Mouse (Mus musculus) C2C12 (cell line): ENCODE data around the gene Sycn. TPM values are rescaled to one million over a fixed set of nuclear protein-coding genes. Genes with fewer than 3 reads are reported as not detected.

Source experiments
- H3K27me3 ChIP-seq: one replicate; pipeline ENCODE4 v1.6.1; 2011; ENCODE audit not compliant: control insufficient read depth, insufficient read depth, insufficient read length
- H3K36me3 ChIP-seq: one replicate; pipeline ENCODE4 v1.6.1; 2011; ENCODE audit not compliant: control insufficient read depth, insufficient read depth
- H3K4me3 ChIP-seq: one replicate; pipeline ENCODE4 v1.5.1; 2011; ENCODE audit warnings: mild to moderate bottlenecking, control low read depth; ENCODE audit not compliant: poor library complexity, insufficient read depth, severe bottlenecking
- H3K79me2 ChIP-seq: one replicate; pipeline ENCODE4 v1.6.1; 2011; ENCODE audit not compliant: control insufficient read depth, insufficient read depth
- H3K79me3 ChIP-seq: one replicate; pipeline ENCODE4 v1.6.1; 2011; ENCODE audit warnings: low read depth, control low read depth
- H3ac ChIP-seq: one replicate; pipeline ENCODE3; 2011; ENCODE audit warnings: low read depth; ENCODE audit not compliant: control insufficient read depth, insufficient read length
- CEBPB ChIP-seq: IDR thresholded peaks from one replicate; pipeline ENCODE4 v1.6.1; 2011; ENCODE audit warnings: low read depth, mild to moderate bottlenecking, control low read depth, moderate library complexity
- CTCF ChIP-seq: IDR thresholded peaks from one replicate; pipeline ENCODE4 v1.5.1; 2011; ENCODE audit not compliant: control insufficient read depth, insufficient read depth, insufficient read length
- FOSL1 ChIP-seq: IDR thresholded peaks from one replicate; pipeline ENCODE4 v1.8.0; 2011; ENCODE audit warnings: mild to moderate bottlenecking, low read length; ENCODE audit not compliant: poor library complexity, insufficient read depth, severe bottlenecking
- MAX ChIP-seq: IDR thresholded peaks from one replicate; pipeline ENCODE4 v1.6.1; 2011; ENCODE audit warnings: mild to moderate bottlenecking, control low read depth
- MYOD1 ChIP-seq: IDR thresholded peaks from one replicate; pipeline ENCODE4 v1.6.1; 2011; ENCODE audit warnings: low read depth; ENCODE audit not compliant: control insufficient read depth, insufficient read length
- MYOG ChIP-seq: IDR thresholded peaks from one replicate; pipeline ENCODE4 v1.6.1; 2011; ENCODE audit not compliant: control insufficient read depth, insufficient read length; ENCODE audit errors: extremely low read depth
- USF1 ChIP-seq: IDR thresholded peaks from one replicate; pipeline ENCODE4 v1.6.1; 2011; ENCODE audit warnings: low read depth, mild to moderate bottlenecking, control low read depth, moderate library complexity
- microRNA-seq: library from miRNA; unstranded; fragments of <30 nt; microRNA quantifications from one replicate; pipeline ENCODE4, GENCODE M21; 2019; ENCODE audit warnings: borderline microRNAs expressed
- polyA plus RNA-seq: library from polyadenylated mRNA; unstranded; fragments of >200 nt; fragmentation: generic; extraction: Trizol; gene quantifications from one replicate; pipeline ENCODE4 v1.2.1, GENCODE M21; 2012; ENCODE audit warnings: missing spikeins

Sycn gene
- polyA plus RNA-seq, 1 experiment = not detected

DNA sequence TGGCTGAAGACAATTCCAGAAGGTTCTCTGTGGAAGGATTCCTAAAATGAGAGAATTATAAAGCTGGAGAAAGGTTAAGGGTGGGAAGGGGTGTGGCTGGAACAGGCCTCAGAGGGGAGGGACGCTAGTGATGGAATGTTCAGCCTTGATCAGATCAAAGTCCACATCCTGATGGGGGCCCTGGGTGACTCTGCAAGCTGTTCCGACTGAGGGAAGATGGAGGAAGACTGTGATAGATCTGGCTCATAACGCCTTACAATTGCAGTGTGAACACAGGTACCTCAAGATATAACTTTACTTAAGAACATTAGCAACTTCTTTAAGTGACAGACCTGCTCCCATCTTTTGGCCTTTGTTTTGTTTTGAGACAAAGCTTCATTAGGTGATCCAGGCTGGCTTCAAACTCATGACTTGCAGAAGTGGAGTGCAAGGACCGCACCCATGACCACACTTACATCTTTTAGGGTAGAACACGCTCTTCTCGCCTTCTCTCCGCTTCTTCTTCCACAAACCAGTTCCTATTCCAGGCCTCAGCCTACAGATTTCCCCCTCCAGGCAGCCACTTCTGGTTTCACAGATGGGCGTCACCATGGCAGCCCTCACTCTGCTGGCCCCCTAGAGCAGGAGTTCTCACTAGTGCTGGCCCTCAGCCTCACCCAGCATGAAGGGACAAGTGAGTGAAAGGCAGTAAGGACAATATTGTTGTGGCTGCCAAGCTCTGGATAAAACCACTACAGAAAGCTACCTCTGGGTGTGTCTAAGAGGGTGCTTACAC, 43.1 kb downstream of the Sycn start:
- Histone ChIP-seq H3K27me3 (no peaks in the 10 kb centered on the region), H3K36me3 (no peaks in the 10 kb centered on the region), H3K79me2 (peaks cover 94% of the 10 kb centered on the region), H3K79me3 (peaks cover 22% of the 10 kb centered on the region), H3K4me3 (no peak overlapping the region), H3ac (no peak overlapping the region)
- no peak for TF ChIP-seq CEBPB
- no peak for TF ChIP-seq USF1

DNA sequence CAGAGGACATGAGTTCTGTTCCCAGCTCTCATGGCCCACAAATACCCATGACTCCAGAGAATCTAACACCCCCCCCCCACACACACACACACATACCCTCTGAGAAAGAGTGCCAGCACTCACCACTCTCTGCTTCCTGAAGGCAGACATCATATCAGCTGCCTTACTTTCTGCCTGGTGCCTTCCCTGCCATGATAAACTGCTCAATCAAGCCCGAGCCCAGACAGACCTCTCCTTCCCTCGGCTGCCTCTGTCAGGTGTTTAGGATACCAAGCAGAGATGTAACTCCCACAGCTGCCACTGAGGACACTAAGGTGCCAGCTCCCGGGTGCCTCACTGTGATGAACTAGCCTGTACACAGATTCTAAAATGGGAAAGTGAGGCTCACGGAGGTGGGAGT, 43.8 kb downstream of the Sycn start:
- Histone ChIP-seq H3ac (no peak overlapping the region), H3K79me2 (peaks cover 98% of the 10 kb centered on the region), H3K36me3 (no peaks in the 10 kb centered on the region), H3K79me3 (peaks cover 25% of the 10 kb centered on the region), H3K27me3 (no peaks in the 10 kb centered on the region), H3K4me3 (no peak overlapping the region)
- TF ChIP-seq MYOD1 (no peak), MYOG (no peak), CTCF (no peak), FOSL1 (no peak), USF1 (no peak), CEBPB (no peak), MAX (no peak)

DNA sequence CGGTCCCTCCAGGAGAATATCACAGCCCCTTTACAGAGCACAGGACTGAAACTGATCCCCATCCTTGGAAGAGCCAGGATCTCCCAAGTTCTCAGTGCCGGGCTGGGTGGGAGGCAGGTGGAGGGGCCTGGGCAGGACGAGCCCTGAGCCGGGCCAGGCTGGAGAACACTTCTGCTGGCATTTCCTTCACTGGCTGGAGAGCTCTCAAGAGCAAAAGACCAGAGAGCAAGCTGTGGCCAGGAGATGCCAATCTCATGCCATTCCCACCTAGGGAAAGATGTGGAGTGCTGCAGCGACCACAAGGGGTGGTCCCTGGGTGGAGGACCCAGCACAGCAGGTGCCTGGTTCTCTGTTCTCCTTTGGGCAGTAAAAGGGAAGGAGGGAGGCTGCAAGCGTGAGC, 44.3 kb downstream of the Sycn start:
- Histone ChIP-seq H3K27me3 (no peaks in the 10 kb centered on the region), H3K79me2 (peaks cover 98% of the 10 kb centered on the region), H3K36me3 (no peaks in the 10 kb centered on the region), H3K79me3 (peaks cover 28% of the 10 kb centered on the region), H3ac (no peak overlapping the region), H3K4me3 (no peak overlapping the region)
- TF ChIP-seq MYOD1 = no peak
- TF ChIP-seq USF1 = no peak
- no peak for TF ChIP-seq MAX
- TF ChIP-seq CEBPB = no peak
- no peak for TF ChIP-seq CTCF
- no peak for TF ChIP-seq FOSL1
- no peak for TF ChIP-seq MYOG

DNA sequence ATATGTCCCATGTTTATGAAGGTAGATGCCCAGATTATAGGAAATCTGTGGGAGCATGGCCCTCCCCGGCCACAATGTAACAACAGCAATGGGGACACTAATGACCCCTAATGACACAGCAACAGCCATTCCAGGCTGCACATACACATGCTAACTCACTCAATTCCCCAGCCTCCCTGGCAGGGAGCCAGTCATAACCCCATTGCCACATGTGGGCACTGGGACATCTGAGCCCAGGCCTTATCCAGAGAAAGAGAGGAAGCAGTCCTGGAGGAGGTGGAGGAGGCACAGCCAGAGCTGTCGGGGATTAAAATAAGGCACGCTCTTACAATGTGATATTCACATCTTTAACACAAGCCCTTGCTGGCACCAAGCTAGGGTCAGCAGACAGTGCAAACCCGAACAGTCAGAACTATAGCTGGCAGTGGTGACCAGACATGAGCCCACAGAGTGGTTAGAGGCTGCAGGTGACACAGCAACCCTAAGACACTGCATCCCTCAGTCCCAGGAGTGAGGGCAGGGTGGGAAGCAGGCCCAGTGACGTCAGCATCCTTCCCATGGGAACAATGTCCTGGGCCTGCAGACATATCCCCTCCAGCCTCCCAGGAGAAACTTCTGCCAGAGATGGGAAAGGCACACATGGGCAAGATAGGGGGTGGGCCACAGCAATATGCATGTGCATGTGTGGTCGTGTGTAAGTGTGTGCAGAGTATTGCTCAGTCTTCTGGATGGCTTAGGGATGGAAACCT, 46.2 kb downstream of the Sycn start:
- no peak overlapping the region for H3K4me3 ChIP-seq
- H3K79me3 ChIP-seq = peaks cover 33% of the 10 kb centered on the region
- no peaks in the 10 kb centered on the region for H3K27me3 ChIP-seq
- H3K36me3 ChIP-seq = no peaks in the 10 kb centered on the region
- no peak overlapping the region for H3ac ChIP-seq
- H3K79me2 ChIP-seq = peaks cover 100% of the 10 kb centered on the region
- TF ChIP-seq FOSL1 (no peak), CEBPB (no peak), MYOD1 (no peak), MYOG (no peak), MAX (no peak), CTCF (no peak), USF1 (no peak)

DNA sequence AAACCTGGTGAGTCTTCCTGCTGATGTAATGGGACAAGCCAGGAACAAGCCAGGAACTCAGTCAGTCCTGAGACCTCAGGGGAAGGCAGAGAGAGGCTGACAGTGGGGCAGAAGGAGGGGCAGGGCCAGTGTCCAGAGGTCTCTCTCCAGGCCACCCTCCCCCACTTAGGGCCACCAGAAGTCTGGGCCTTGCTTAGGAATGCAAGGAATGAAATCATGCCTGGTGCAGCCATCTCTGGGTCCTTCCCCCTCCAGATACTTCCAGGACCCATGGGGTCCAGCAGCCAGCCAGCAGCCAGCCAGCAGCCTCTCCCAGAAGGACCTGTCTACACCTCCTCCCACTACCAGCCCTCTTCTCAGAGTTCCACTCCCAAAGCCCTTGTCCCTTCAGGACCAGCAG, 47.0 kb downstream of the Sycn start:
- Histone ChIP-seq H3K79me3 (peaks cover 28% of the 10 kb centered on the region), H3K27me3 (no peaks in the 10 kb centered on the region), H3K79me2 (peaks cover 100% of the 10 kb centered on the region), H3K36me3 (no peaks in the 10 kb centered on the region), H3ac (no peak overlapping the region), H3K4me3 (no peak overlapping the region)
- TF ChIP-seq CEBPB = no peak
- TF ChIP-seq MYOD1 = no peak
- no peak for TF ChIP-seq CTCF
- TF ChIP-seq USF1 = no peak
- no peak for TF ChIP-seq FOSL1
- no peak for TF ChIP-seq MAX
- TF ChIP-seq MYOG = no peak

Small RNAs within 50 kb of the gene (microRNA-seq; reads per million reads assigned to microRNA genes)
- 0.64 reads per million, percentile 13 among the genes with 10 or more reads in this experiment for gene Mir7049

Other genes starting within 250 kb of the Sycn start
- not detected for gene Selenov, start 249.7 kb upstream of the Sycn start, polyA plus RNA-seq
- 0.06 TPM for gene Dll3, start 238.6 kb upstream of the Sycn start, polyA plus RNA-seq
- gene Timm50, start 228.8 kb upstream of the Sycn start, polyA plus RNA-seq = 130 TPM
- 82.4 TPM for gene Supt5, start 202.1 kb upstream of the Sycn start, polyA plus RNA-seq
- 6,019 TPM for gene Rps16, start 190.2 kb upstream of the Sycn start, polyA plus RNA-seq
- 29.0 TPM for gene Plekhg2, start 168.3 kb upstream of the Sycn start, polyA plus RNA-seq
- gene Zfp36, start 160.6 kb upstream of the Sycn start, polyA plus RNA-seq = 11.2 TPM
- gene Med29, start 148.2 kb upstream of the Sycn start, polyA plus RNA-seq = 55.6 TPM
- 44.3 TPM for gene Paf1, start 147.9 kb upstream of the Sycn start, polyA plus RNA-seq
- gene Gmfg, start 103.4 kb upstream of the Sycn start, polyA plus RNA-seq = not detected
- not detected for gene Lrfn1, start 88.9 kb upstream of the Sycn start, polyA plus RNA-seq
- gene Ifnl2, start 30.4 kb upstream of the Sycn start, polyA plus RNA-seq = not detected
- gene Ifnl3, start 18.0 kb upstream of the Sycn start, polyA plus RNA-seq = not detected
- gene Nccrp1, start 6.4 kb downstream of the Sycn start, polyA plus RNA-seq = not detected
- 42.6 TPM for gene Samd4b, start 57.3 kb downstream of the Sycn start, polyA plus RNA-seq
- gene Pak4, start 57.3 kb downstream of the Sycn start, polyA plus RNA-seq = 33.4 TPM
- gene Acp7, start 90.4 kb downstream of the Sycn start, polyA plus RNA-seq = not detected
- gene Fbxo27, start 152.0 kb downstream of the Sycn start, polyA plus RNA-seq = 0.01 TPM
- gene Fbxo17, start 175.9 kb downstream of the Sycn start, polyA plus RNA-seq = 9.8 TPM
- gene Mrps12, start 200.9 kb downstream of the Sycn start, polyA plus RNA-seq = 193 TPM
- gene Sars2, start 201.1 kb downstream of the Sycn start, polyA plus RNA-seq = 18.1 TPM
- not detected for gene Ccer2, start 215.3 kb downstream of the Sycn start, polyA plus RNA-seq
- gene Sirt2, start 225.8 kb downstream of the Sycn start, polyA plus RNA-seq = 48.9 TPM
- gene Nfkbib, start 226.6 kb downstream of the Sycn start, polyA plus RNA-seq = 45.1 TPM
- 0.09 TPM for gene Rinl, start 248.1 kb downstream of the Sycn start, polyA plus RNA-seq